Mouse (Mus musculus): ENCODE data around the gene Icmt.

Icmt gene

DNA sequence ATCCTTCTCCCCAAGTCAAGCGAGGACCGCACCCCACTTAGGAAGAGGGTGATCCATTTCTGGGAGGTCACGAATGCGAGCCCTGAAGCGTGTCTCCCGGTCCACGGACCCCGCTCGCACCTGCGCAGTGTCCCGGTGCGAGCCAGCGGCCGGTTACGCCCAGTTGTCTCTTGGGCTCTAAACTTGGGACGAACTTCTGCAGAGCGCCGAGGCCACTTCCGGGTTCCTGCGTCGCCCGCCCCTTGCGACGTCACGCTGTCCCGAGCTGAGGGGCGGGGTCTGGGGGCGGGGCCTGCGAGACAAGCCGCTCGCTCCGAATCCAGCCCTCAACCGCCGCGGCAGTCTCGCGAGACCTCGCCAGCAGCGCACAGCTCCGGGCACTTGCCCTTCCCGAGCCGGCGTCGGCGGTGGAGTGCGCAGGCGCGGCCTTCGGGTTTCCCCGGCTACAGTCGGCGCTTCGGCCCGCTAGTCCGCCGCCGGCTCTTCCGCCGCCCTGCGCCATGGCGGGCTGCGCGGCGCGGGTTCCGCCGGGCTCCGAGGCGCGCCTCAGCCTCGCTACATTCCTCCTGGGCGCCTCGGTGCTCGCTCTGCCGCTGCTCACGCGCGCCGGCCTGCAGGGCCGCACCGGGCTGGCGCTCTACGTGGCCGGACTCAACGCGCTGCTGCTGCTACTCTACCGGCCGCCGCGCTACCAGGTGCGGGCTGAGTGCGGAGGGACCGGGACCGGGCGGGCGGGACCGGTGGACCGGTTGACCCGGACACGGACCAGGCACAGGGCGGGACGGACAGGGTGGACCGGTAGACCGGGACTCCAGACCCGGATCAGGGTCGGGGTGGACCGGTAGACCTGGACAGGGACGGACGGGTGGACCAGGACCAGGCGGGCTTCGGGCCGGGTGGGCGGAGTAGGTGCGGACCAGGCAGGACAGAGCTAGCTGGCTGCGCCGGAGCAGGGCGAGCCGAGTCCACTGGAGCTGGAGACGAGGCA is at the start of gene Icmt:
Gene Icmt (plus strand): TSS at position 354 of the 988 bp plus-strand sequence.
- peak; percentile 100 for DNase-seq (ENCODE audit: low spot score)

DNA sequence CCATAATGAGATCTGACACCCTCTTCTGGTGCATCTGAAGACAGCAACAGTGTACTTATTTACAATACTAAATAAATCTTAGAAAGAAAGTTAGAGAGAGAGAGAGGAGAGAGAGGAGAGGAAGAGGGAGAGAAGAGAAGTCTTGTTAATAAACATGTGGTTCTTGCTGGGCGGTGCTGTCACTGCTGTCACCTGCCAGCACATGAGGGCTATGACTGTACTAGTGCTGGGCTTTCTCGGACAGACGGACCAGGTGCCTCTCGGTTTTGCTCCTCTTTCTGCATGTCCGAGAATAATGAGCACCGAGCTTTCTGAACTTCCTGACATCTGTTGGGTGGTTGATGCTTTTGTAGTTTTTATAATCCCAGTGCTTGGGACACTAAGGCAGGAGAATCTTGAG is 46.4 kb upstream of the Icmt start:
- DNase-seq (ENCODE audit: low spot score), result no peak

DNA sequence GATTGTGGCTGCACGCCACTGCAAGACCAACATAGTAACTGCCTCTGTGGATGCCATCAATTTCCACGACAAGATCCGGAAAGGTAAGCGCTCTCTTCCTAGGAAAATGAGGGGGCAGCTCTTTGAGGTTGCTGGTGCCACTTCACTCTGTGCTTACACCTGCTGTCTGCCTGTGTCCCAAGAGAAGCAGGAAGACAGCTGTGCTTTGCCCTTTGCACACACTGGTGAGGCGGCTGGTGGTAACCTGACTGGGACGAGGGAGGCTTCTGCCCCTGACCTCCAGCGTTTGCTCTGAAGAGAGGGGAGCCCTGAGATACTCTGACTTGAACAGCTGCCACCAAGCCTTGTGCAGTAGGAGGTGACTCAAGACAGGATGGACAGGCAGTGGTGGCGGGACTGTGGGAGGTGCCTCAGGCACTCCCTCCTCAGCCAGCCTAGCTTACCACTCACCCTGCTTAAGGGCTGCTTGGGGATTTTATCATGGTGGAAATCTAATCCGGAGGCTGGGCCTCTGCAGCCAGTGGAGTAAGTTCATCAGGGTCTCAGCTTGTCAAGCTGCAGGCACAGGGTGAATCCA is 43.8 kb upstream of the Icmt start:
- DNase-seq (ENCODE audit: low spot score), result no peak

DNA sequence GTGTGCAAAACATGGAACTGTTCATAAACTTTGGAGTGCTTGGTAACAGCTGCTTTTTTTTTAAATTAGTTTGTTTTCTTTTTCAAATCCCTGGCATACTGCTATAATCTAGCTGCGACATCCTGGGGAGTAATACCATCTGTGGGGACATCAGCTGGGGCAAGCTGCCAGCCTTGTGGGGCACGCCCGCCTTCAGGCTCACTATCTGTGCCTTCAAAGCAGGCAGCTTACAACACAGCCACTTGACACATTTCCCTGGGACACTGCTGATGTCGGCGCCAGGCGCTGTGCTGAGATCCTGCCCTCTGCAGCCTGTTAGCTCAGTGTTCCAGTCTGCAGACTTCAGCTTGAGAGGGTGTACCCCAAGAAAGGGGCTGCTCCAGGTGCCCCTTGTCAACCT is 40.0 kb upstream of the Icmt start:
- DNase-seq (ENCODE audit: low spot score), result no peak

DNA sequence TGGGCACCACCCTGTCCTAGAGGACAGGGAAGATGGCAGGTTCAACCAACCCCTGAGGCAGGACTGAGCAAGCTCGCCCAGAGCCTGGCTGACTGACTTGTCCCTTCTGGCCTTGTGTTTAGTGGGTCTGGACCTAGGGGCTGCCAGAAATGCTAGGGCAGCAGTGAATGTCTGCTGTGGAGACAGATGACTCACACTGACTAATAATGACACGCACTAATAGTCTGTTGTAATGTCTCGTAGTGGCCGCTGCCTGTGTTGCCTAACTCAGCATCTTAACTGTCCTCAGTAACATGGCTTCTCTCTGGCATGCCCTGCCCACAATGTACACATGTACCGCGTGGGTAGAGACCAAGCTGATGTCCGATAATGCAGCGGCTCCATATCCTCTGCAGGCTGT is 36.6 kb upstream of the Icmt start:
- no peak for DNase-seq (ENCODE audit: low spot score)

DNA sequence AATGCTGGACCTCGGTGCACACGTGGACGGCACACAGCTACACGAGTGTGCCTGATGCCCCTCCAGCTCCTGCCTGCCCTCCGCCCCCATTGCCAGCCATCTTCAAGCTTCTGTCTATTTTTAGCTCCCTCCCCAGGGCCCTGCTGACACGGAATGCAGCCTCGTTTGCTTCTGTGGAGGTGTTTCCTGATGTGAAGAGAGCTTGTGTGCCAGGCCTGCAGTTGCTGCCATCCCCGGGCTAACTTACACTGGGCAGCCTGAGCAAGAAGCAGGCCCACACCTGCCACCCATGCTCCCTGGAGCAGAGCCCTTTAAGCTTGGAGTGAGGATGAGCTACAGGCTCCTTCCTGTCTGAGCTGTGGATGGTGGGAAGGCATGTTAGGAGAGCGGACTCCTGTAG is 34.8 kb upstream of the Icmt start:
- no peak for DNase-seq (ENCODE audit: low spot score)

DNA sequence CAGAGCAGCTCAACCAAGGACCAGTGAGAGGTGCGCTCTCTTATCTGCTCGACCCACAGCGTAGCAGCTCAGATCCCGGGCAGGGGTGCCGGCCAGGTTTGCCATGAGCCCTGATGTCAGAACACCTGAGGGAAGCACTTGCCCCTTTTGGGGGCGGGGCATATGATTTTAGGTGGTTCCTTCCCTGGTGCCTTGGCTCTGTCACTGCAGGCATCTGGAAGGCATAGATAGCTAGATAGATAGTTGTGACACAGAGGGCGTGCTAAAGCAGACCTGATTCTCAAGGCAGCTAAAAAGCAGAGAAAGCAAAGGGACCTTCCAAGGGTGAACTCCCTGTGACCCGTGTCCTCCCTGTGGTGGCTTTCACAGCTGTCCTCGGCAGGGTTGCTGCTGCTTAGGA is 33.9 kb upstream of the Icmt start:
- no peak for DNase-seq (ENCODE audit: low spot score)

DNA sequence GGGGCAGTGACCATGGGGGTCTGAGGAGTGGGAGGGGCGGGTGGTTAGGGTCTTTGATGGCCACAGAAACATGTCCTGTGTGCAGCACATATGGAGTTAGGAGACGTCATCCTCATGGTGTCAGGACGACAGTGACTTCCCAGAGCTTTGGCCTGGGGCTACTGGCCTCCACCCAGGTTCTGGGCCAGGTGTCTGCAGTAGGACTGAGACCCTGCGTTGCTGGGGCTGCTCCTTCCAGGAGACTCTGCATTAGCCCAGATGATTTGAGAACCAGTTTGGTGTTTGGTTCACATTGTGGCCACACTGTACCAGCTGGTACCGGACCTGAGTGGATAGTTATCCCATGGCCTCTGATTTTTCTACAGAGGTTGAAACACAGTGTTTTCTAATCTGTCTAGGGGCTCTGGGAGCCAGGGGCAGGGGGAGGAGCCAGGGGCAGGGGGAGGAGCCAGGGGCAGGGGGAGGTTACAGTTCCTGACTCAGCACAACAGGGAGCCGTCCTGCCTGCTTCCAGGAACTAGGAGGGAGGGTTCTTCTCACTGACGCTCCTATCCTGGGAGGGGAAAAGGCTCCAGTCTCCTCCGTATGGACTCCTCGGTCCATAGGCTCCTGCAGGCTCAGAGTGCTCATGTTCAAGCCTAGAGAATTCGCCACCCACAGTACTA is 33.4 kb upstream of the Icmt start:
- DNase-seq (ENCODE audit: low spot score), result no peak

DNA sequence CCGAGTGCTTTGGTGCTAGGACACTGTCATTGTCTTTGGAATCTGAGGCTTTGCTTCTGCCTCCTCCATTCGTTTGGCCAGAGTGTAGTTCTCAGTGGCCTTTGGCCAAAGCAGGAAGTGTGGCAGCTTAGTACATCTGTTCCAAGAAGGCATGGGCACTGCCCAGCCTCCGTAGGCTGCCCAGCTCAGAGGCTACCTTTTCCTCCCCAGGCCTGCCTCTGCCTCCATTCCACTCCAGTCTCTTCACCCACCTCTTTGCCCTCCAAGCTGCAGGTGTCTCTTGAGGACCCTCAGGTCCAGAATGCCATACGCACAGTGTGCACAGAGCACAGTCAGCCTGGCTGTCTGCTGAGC is 32.9 kb upstream of the Icmt start:
- no peak for DNase-seq (ENCODE audit: low spot score)

DNA sequence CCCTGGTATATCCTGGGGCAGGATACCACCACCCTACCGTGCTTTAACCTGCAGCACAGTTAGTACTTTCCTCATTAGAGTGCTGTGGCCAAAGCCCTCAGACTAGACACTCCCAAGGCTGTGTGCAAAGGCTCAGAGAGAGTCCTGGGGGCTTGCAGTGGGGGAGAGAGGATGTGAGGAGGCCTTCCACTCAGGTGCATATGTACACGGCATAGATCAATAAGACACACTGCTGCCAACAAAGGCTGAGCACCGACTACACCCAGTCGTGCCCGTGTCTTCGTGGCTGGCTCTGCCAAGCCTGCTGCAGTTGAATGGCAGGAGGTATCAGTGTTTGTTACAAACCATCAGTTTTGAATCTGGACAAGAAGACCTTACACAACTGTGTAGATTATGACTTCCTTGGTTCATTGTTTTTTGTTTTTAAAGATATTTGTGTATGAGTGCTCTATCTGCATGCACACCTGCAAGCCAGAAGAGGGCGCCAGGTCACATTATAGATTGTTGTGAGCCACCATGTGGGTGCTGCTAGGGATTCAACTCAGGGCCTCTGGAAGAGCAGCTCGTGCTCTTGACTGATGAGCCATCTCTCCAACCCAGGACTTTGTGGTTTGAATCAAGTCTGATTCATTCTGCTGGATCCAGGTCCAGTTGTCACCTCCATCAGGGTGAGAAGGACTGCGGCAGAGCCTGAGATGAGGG is 32.0 kb upstream of the Icmt start:
- no peak for DNase-seq (ENCODE audit: low spot score)

DNA sequence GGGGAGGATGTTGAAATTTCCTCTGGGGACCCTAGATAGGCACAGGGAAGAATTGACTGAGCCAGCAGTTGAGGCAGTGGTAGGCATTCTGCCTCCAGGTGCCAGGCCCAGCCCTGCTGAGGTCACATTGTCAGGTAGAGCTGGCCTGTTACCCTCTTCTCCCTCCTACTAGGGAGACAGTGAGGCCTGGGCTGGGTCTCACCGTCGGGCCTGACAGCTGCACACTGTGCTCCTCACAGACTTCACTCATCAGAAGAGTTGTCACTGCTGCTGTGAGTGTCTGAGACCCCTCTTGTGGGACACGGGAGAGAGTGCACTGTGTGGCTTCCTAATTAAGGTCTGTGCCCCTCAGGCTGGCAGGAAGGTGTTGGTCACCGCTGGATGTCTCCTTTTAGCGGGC is 31.2 kb upstream of the Icmt start:
- no peak for DNase-seq (ENCODE audit: low spot score)

DNA sequence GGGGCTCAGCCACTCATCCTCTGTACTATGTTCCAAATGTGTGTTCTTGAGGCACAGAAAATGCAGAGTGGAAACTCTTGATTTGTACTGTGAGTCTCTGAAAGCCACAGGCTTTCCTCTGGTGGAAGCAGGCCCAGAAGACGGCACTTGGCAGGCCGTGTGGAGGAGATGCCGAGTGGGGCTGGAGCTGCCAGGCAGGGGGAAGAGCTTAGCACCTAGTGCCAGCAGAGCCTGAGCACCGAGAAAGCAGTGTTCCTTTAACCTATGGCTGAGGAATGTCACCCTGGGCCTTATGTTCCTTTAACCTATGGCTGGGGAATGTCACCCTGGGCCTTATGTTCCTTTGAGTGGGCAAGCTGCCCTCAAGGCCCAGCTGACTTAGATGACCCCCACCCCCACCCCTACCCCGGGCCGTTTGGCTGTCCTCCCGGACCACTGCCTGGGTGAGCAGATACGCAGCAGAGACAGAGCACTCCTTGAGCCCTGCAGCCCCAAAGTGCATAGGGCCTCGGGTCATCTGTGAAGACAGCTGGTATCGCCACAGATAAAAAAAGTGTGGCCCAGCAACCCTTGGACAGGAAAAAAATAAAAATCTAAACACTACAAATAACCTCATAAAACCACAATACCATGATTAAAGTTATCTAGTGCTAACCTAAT is 30.7 kb upstream of the Icmt start:
- no peak for DNase-seq (ENCODE audit: low spot score)

DNA sequence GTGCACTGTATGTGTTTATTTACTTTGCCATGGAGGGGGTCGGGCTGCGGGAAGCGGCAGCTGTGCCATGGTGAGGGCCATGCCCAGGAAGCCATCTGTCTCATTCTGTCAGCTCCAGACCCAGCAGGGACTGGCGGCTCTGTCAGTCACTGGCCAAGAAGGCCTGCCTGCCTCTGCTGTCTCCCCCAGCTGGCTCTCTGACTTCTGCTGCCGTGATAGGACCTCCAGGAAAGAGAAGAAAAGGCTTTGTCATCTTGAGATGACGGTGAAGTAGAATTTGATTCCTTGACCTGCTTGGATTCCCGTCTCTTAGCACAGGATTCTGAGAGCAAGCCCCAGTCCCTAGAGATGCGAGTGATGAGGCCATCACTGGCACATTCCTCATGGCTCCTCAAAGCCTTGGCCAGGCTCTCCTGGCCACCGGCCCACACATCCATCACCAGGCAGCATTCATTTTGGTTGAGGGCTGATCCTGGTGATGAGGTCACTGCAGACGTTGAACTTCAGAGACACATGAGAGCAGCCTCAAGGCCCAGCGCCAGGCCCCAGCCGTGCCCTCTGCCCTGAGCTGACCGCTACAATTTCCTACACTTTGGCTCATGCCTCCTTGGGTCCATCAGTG is 29.2 kb upstream of the Icmt start:
- no peak for DNase-seq (ENCODE audit: low spot score)

DNA sequence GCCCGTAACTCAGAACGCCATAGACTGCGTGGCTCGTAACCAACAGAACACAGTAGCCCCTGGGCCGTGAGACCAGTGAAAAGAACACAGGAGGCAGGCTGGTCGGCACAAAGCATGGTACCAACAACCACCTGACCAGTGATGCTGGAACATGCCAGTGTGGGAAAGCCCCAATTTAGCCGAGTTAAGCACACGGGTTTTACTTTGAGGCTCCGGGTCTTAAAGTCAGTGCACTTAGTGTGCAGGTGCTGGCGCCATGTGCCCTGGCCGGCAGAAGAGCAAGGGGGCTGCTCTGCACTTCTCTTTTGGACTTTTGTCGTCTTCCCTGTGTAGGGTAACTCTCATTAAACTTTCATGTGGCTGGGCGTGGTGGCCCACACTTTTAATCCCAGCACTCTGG is 27.1 kb upstream of the Icmt start:
- no peak for DNase-seq (ENCODE audit: low spot score)

DNA sequence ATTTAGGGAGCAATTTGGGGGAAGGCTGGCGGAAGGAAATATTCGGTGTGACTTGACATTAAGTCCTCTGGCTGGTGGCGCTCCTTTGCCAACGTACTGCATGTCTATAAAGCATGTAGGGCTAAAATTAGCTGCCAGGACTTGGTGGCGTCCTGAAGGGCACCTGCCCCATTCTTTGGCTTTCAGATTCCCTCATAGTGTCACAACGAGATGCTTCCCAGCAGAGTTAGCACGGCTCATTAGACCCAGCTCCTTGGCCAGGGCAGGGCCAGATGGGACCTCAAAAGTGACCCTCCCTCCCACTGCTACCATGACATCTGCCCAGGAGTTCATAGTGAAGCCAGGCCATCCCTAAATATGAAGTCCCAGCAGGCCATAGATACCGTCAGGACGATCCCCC is 26.4 kb upstream of the Icmt start:
- no peak for DNase-seq (ENCODE audit: low spot score)

DNA sequence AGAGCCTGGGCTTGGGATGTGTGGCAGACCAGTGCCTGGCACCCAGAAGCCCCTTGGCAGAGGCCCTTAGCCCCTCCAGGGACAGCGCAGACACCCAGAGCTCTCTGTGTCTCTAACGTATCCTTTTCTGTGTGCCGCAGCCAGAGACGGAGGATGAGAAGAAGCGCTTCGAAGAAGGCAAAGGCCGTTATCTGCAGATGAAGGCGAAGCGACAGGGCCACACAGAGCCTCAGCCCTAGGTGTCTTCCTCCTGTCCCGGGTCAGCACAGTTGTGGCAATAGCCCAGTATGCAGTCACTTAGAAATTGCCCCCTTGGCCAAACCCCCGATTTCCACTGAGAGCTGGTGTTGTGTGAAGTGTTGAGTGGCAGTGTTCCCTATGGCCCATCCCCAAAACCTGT is 25.7 kb upstream of the Icmt start:
- no peak for DNase-seq (ENCODE audit: low spot score)

DNA sequence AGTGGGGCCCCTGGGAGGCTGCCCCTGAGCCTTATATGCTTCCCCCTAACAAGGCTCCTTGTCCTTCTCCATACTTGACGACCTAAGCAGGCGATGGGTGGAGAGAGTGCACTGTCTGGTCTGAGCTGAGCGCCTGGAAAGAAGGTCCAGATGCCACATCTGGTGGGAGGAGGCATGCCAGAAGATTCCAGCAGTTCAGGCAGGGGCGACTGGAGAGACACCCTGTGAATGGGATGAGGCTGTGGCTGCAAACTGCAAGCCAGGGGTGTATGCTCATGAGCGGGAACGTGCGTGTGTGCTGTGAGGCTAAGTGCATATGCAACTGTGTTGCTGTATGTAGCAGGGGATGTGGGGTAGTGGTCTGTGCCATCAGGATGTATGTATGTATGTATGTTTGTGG is 25.0 kb upstream of the Icmt start:
- no peak for DNase-seq (ENCODE audit: low spot score)

DNA sequence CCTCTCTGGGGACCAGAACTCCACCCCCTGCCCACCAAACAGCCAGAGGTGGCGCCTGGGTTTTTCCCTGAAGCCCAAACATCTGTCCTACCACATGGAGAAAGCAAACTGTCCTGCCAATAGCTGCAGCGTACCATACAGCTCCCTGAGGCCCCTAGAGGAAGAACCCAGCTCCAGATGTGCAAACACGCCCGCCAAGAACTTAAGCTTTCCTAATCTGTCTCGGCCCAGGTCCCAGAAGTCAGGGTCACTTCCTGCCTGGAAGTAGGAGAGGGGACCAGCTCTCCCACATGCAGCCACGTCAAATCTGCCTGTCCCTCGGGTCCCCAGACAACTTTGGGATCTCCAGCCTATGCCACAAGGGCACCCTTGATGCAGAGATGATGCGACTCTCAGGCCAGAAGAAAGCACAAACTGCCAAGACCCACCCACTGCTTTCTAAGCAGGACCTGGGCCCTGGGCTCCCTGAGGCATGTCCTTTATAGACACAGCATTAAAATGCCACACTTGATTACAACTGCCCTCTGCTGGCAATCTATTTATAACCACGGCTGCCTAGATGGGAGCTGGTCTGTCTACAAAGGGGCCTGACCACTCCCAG is 24.5 kb upstream of the Icmt start:
- DNase-seq (ENCODE audit: low spot score), result peak; percentile 63

DNA sequence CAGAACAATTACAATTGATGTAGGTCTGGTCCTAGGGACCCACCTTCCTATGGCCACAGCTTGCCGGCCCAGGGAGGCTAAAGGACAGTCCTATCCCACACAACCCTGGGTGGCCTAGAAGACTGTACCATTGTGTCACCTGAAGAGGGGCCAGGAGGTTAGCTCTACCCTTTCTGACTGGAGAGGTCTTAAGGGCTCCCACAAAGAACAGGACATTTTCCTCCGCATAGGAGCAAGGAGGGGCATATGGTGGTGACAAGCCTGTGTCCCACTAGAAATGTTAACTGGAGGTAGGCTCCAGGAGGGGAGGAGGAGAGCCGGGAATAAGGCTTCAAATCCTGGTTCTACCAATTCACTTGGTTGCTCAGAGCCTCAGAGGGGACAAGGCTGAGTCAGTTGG is 23.8 kb upstream of the Icmt start:
- DNase-seq (ENCODE audit: low spot score), result no peak

DNA sequence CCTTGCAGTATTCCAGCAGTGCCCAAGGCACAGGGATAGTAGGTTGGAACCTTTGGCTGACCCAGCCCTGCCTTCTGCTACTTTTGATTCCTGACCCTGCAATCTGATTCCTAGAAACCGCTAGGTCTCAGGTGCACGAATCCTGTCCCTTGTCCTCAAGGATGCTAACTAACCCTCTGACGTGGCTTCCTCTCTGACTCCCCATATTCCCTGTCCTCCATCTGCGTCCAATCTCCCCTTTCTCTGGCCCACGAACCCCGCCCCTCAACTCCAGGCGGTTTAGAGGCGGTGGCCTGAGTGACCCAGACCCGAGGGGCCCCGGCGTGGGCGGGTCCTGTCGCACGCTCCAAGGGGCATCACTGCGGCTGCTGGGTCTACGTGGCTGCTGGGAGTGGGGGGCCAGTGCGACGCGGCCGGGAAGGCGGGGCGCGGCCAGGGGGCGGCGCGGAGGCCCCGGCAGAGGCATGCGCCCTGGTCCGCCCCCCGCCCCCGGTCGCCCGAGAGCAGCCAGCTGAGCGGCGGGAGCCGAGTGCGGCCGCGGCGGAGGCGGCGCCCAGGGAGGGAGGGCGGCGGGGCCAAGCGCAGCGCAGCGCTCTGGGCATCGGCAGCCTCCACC is 23.3 kb upstream of the Icmt start, which contains the start of gene Gpr153:
Gene Gpr153 (plus strand): TSS at position 612 of the 616 bp plus-strand sequence.
- DNase-seq (ENCODE audit: low spot score), result no peak

DNA sequence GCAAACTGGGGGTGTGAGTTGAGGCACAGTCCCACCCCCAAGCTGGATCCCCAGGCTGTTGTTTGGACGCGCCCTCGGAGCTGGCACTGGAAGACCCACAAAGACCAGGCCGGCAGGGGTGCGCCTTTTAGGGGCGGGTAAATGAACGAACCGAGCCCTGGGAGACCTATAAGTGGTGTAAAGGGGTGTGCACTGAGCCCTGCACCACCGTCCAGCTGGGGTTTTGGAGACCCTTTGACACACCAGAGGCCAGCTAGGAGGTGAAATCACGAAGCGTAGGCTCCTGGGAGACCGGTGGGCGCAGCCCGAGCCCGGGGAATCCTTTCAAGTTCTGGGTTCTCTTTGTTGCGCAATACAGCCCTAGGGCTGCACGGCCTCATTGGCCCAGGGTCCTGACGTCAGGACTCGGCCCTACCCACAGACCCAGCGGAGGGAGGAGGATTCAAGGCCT is 22.3 kb upstream of the Icmt start:
- no peak for DNase-seq (ENCODE audit: low spot score)

All from testis, postnatal 14 days (tissue).